Mouse (Mus musculus): ENCODE measurements around the gene Lmcd1.

DNA sequence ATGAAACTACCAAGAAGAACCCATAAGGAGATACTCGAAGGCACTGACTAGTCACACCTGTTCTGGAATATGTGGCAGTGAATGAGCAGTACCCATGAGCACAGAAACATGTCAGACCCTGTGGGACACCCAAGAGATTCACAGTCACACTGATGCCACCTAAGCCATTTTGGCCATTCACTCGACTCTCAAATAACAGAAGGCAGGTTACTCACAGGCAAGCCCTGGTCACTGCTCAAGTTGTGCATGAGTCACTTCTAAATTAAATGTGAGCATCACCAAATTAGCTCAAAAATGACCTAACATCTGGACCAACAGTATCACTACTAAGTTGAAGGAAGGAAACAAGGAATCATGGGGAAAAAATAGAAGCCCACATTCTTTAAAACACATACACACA lies 18.6 kb upstream of the Lmcd1 start:
- no peak for TF ChIP-seq CTCF (conservative IDR thresholded peaks at IDR 0.05; ENCODE audit: insufficient read depth, insufficient read length, low read depth, low read length)
- no peak for TF ChIP-seq POLR2A (IDR thresholded peaks at IDR 0.05; ENCODE audit: low read depth, low read length)
